Mouse (Mus musculus) left cerebral cortex, adult 8-10 months (tissue): Measurements from ENCODE around the gene 6030468B19Rik. TPM values are rescaled to one million over a fixed set of nuclear protein-coding genes. Genes with fewer than 3 reads are reported as not detected.

Source experiments
- DNase-seq, 2 experiments: peaks; one replicate each; pipeline ENCODE4 v3.0.0; 2022; ENCODE audit warnings: low spot score in 2 of 2
- total RNA-seq, 4 experiments: library from RNA; stranded (reverse); gene quantifications; 2 replicates each; pipeline ENCODE4 v1.2.4; 2022

Gene 6030468B19Rik
- total RNA-seq = under 1 TPM in 1 of 4 experiments, not detected in 3; 0.34 TPM

- DNase-seq = no peak
Observed at GRCm38 (mm10) chr11:117797511-117798159, at the start of gene 6030468B19Rik. Gene 6030468B19Rik, plus strand, starts transcription at chr11:117797660.

DNA sequence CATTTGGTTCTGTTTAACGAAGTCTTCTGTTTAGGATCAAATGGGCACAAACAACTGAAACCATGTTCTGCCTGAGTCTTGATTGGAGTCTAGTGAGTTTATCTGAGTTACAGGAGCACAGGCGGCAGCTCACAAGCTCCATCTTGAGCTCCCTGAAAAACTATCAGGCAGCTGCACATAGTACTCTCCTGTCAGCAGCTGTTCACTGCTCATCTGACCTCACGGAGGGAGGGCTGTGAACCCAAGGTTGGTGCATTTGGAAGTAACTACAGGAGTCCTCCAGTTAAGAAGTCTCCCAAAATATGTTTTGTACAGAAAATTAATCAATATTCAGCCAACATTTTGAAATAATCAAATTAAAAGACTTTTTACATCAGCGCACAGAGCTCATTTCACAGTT lies 48.8 kb upstream of the 6030468B19Rik start:
- DNase-seq = no peak

DNA sequence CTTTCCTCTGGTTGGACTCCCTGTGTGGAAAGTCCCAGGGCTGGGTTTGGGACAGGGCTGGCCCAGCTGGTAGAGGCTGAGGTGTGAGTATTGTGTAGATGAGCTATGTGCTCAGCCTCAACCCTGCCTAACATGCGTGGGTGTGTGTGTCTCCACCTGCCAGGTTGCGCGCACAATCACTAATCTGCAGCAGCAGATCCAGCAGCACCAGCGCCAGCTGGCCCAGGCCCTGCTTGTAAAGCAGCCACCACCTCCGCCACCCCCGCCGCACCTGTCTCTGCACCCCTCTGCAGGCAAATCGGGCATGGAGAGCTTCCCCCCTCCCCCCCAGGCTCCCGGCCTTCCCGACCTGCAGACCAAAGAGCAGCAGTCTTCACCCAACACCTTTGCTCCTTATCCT lies 48.0 kb upstream of the 6030468B19Rik start:
- DNase-seq = peak; percentile 49 to 93

DNA sequence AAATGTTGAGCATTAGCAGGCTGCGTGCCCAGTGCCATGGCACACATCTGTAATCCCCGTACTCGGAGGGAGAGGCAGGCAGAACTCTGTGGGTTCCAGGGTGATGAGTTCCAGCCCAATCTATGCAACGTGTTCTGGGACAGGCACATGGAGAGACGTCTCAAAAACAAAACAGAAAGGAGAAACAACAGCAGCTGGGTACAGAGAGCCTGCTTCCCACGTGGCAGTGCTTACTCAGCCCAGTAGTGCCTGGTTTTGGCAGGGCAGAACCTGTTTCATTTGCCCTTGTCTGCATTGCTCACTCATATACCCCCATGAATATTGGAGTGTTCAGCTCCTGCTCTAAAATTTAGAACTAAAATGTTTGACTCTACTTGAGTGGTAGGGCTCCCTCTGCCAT lies 45.9 kb upstream of the 6030468B19Rik start:
- DNase-seq = no peak

DNA sequence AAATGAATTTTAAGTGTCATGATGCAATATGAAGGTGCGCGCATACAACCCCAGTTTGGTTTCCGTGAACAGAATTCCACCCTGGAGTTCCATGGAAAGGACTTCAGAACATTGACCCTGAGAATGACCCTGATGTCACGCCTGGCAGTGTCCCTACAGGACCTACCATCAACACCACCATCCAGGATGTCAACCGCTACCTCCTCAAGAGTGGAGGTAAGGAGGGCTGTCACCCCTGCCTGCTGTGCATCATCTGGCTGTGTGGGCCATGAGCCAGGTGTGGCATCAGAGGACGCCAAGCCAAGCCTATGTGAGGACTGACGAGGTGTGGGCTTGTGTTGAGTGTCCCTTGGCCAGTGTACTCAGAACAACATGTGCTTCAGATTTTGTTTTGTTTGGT lies 41.6 kb upstream of the 6030468B19Rik start:
- no peak for DNase-seq

GRCm38 (mm10) chr11:117759267-117759666 lies 38.2 kb upstream of the 6030468B19Rik start:
- no peak for DNase-seq

GRCm38 (mm10) chr11:117760374-117761119 lies 36.9 kb upstream of the 6030468B19Rik start:
- DNase-seq = peak in 1 of 2 experiments; percentile 49

DNA sequence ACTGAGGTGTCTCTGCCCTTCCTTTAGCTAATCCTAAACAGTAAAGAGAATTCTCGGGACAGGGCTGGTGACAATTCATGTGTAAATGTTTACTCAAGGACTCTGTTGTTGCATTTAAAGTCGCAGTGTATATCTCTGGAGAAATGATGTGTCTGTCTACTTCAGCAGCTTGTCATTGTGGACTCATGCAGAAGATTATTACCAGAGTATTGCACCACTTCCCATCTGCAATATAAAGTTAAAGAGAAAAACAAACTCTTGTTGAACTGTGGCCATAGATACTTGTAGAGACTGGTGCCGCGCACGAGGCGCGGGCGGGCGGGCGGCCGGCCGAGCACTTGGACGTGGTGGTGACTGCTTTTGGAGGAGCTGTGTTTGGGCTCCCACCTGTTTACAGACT lies 35.7 kb upstream of the 6030468B19Rik start:
- no peak for DNase-seq

- no peak for DNase-seq
Observed at GRCm38 (mm10) chr11:117762246-117762645, 35.2 kb upstream of the 6030468B19Rik start.

DNA sequence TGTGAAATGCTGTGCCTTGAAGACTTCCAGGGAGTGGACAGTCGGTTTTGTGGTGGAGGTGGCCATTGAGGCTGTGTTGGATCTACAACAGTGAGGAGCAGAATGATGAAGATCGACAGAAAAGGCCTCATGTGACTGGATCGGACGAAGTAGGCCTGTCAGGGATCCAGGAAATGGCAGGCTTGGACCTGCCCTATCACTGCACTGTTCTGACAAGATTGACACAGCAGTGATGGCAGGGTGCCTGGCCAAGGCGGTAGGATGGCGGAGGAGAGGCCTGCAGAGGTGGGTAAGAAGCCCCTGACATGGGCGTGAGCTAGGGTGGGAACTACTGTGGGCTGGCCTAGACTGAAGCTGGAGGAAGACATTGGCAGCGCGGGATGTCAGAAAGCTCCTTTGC lies 33.1 kb upstream of the 6030468B19Rik start:
- DNase-seq = no peak

GRCm38 (mm10) chr11:117765361-117765760 lies 32.1 kb upstream of the 6030468B19Rik start:
- no peak for DNase-seq

GRCm38 (mm10) chr11:117766275-117766674 lies 31.2 kb upstream of the 6030468B19Rik start:
- DNase-seq = no peak

DNA sequence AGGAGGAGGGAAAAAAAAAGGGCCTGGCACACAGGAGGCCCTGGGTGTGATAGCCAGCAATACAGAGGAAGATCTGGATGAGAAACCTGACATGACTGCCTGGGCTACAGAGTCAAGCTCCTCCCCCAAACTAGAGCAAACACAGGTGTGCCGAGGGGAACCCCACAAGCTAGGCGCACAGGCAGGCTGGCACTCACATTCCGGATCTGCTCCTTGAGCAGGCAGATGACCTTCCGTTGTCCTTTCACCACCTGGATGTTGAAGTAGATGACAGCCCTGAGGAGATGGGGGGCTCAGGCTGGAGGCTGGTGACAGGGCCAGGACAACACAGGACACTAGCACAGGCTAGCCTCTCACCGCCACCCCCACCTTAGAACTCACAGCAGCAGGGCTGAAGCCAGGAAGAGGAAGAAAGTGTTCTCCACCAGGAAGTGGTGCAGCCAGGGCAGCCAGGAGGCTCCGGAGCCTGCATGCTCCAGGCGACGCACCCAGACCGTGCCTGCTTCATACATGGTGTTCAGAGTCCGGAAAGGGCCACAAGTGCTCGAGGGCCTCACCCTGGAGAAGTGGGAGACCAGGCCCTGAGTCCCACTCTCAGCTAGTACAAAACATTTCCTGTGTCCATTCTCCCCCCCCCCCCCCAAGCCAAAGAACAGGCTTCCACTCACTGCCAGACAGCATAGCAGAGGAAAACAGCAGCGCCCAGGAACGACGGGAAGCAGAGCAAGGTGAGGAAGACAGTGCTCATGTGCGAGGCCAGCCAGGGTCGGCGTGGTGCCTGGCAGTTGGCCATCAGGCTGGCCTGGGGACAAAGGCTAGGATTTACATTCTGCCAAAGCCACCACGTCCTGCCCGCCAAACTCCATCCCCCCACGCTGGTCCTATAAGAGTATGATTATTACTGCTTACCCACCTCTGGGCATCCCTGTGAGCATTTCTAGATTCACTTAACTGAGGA lies 28.5 kb upstream of the 6030468B19Rik start:
- DNase-seq = no peak

GRCm38 (mm10) chr11:117769683-117770047 lies 27.8 kb upstream of the 6030468B19Rik start:
- DNase-seq = no peak

GRCm38 (mm10) chr11:117770407-117770806 lies 27.1 kb upstream of the 6030468B19Rik start:
- DNase-seq = no peak

GRCm38 (mm10) chr11:117772352-117772751 lies 25.1 kb upstream of the 6030468B19Rik start:
- no peak for DNase-seq

- no peak for DNase-seq
Observed at GRCm38 (mm10) chr11:117774925-117775324, 22.5 kb upstream of the 6030468B19Rik start.

GRCm38 (mm10) chr11:117775540-117775939 lies 21.9 kb upstream of the 6030468B19Rik start:
- DNase-seq = no peak

GRCm38 (mm10) chr11:117776085-117776792 lies 21.2 kb upstream of the 6030468B19Rik start:
- DNase-seq = no peak

GRCm38 (mm10) chr11:117777111-117777510 lies 20.3 kb upstream of the 6030468B19Rik start:
- no peak for DNase-seq

- DNase-seq = no peak
Observed at GRCm38 (mm10) chr11:117778031-117778430, 19.4 kb upstream of the 6030468B19Rik start.
